Mouse (Mus musculus): ENCODE results near the gene Olfr688. TPM values are rescaled to one million over a fixed set of nuclear protein-coding genes. Genes with fewer than 3 reads are reported as not detected.

Olfr688 gene
- total and polyA plus RNA-seq, 2 experiments from 2014 or later = not detected

GRCm38 (mm10) chr7:105334004-105334403, 46.1 kb downstream of the Olfr688 start, which contains the start of gene Olfr690:
Gene Olfr690 (minus strand): TSS chr7:105334104.
- DNase-seq (no peak), ATAC-seq (no peak)
- Histone ChIP-seq H3K27ac (ENCODE audit: low read depth, low read length) (no peak within 1 kb of the TSS), H3K4me3 (ENCODE audit: low read depth, low read length) (no peak within 1 kb of the TSS), H3K9me3 (ENCODE audit: low read length) (no peaks in the 10 kb centered on the region), H3K9ac (no peak within 1 kb of the TSS), H3K27me3 (ENCODE audit: insufficient read depth, low read length) (no peaks in the 10 kb centered on the region), H3K36me3 (ENCODE audit: insufficient read depth) (no peaks in the 10 kb centered on the region), H3K4me1 (ENCODE audit: insufficient read depth) (no peaks in the 10 kb centered on the region), H3K4me2 (ENCODE audit: low read depth) (no peak within 1 kb of the TSS)
- no peak for TF ChIP-seq CTCF (IDR thresholded peaks at IDR 0.05; ENCODE audit: low read depth)
- 97% methylated on average over 1 of the region's 1 CpGs for WGBS

Other genes starting within 250 kb of the Olfr688 start
- not detected in 2 replicates for gene Olfr677, start 236.7 kb upstream of the Olfr688 start, total RNA-seq (2014; rRNA removed)
- not detected in 2 replicates for gene Olfr677, start 236.7 kb upstream of the Olfr688 start, polyA plus RNA-seq (2015; fragmentation: Nextera tagmentation; extraction: Ambion mirVana)
- gene Olfr678, start 223.6 kb upstream of the Olfr688 start, total RNA-seq (2014; rRNA removed) = not detected in 2 replicates
- not detected in 2 replicates for gene Olfr678, start 223.6 kb upstream of the Olfr688 start, polyA plus RNA-seq (2015; fragmentation: Nextera tagmentation; extraction: Ambion mirVana)
- gene Olfr679, start 206.9 kb upstream of the Olfr688 start, total RNA-seq (2014; rRNA removed) = not detected in 2 replicates
- gene Olfr679, start 206.9 kb upstream of the Olfr688 start, polyA plus RNA-seq (2015; fragmentation: Nextera tagmentation; extraction: Ambion mirVana) = not detected in 2 replicates
- not detected in 2 replicates for gene Olfr680-ps1, start 195.3 kb upstream of the Olfr688 start, total RNA-seq (2014; rRNA removed)
- gene Olfr680-ps1, start 195.3 kb upstream of the Olfr688 start, polyA plus RNA-seq (2015; fragmentation: Nextera tagmentation; extraction: Ambion mirVana) = not detected in 2 replicates
- gene Olfr681, start 171.3 kb upstream of the Olfr688 start, total RNA-seq (2014; rRNA removed) = not detected in 2 replicates
- gene Olfr681, start 171.3 kb upstream of the Olfr688 start, polyA plus RNA-seq (2015; fragmentation: Nextera tagmentation; extraction: Ambion mirVana) = not detected in 2 replicates
- not detected in 2 replicates for gene Olfr683, start 141.1 kb upstream of the Olfr688 start, total RNA-seq (2014; rRNA removed)
- gene Olfr683, start 141.1 kb upstream of the Olfr688 start, polyA plus RNA-seq (2015; fragmentation: Nextera tagmentation; extraction: Ambion mirVana) = not detected in 2 replicates
- not detected in 2 replicates for gene Olfr684, start 124.4 kb upstream of the Olfr688 start, total RNA-seq (2014; rRNA removed)
- not detected in 2 replicates for gene Olfr684, start 124.4 kb upstream of the Olfr688 start, polyA plus RNA-seq (2015; fragmentation: Nextera tagmentation; extraction: Ambion mirVana)
- not detected in 2 replicates for gene Olfr685, start 102.1 kb upstream of the Olfr688 start, total RNA-seq (2014; rRNA removed)
- gene Olfr685, start 102.1 kb upstream of the Olfr688 start, polyA plus RNA-seq (2015; fragmentation: Nextera tagmentation; extraction: Ambion mirVana) = not detected in 2 replicates
- not detected in 2 replicates for gene Olfr686, start 80.6 kb upstream of the Olfr688 start, total RNA-seq (2014; rRNA removed)
- gene Olfr686, start 80.6 kb upstream of the Olfr688 start, polyA plus RNA-seq (2015; fragmentation: Nextera tagmentation; extraction: Ambion mirVana) = not detected in 2 replicates
- gene Olfr689, start 23.1 kb downstream of the Olfr688 start, total RNA-seq (2014; rRNA removed) = not detected in 2 replicates
- gene Olfr689, start 23.1 kb downstream of the Olfr688 start, polyA plus RNA-seq (2015; fragmentation: Nextera tagmentation; extraction: Ambion mirVana) = not detected in 2 replicates
- gene Olfr690, start 46.0 kb downstream of the Olfr688 start, total RNA-seq (2014; rRNA removed) = 0.10 TPM in 1 of 2 replicates, not detected in the other
- gene Olfr690, start 46.0 kb downstream of the Olfr688 start, polyA plus RNA-seq (2015; fragmentation: Nextera tagmentation; extraction: Ambion mirVana) = not detected in 2 replicates
- not detected in 2 replicates for gene Olfr691, start 54.2 kb downstream of the Olfr688 start, total RNA-seq (2014; rRNA removed)
- not detected in 2 replicates for gene Olfr691, start 54.2 kb downstream of the Olfr688 start, polyA plus RNA-seq (2015; fragmentation: Nextera tagmentation; extraction: Ambion mirVana)
- gene Olfr692, start 80.1 kb downstream of the Olfr688 start, total RNA-seq (2014; rRNA removed) = not detected in 2 replicates
- gene Olfr692, start 80.1 kb downstream of the Olfr688 start, polyA plus RNA-seq (2015; fragmentation: Nextera tagmentation; extraction: Ambion mirVana) = not detected in 2 replicates
- gene Gm5901, start 86.9 kb downstream of the Olfr688 start, total RNA-seq (2014; rRNA removed) = not detected in 2 replicates
- not detected in 2 replicates for gene Gm5901, start 86.9 kb downstream of the Olfr688 start, polyA plus RNA-seq (2015; fragmentation: Nextera tagmentation; extraction: Ambion mirVana)
- 28.0 and 42.1 TPM in 2 replicates for gene Fam160a2, start 112.0 kb downstream of the Olfr688 start, total RNA-seq (2014; rRNA removed)
- gene Fam160a2, start 112.0 kb downstream of the Olfr688 start, polyA plus RNA-seq (2015; fragmentation: Nextera tagmentation; extraction: Ambion mirVana) = 27.7 and 36.9 TPM in 2 replicates
- 0.29 and 0.38 TPM in 2 replicates for gene Cnga4, start 116.5 kb downstream of the Olfr688 start, total RNA-seq (2014; rRNA removed)
- 0.10 and 0.18 TPM in 2 replicates for gene Cnga4, start 116.5 kb downstream of the Olfr688 start, polyA plus RNA-seq (2015; fragmentation: Nextera tagmentation; extraction: Ambion mirVana)
- gene Cckbr, start 137.6 kb downstream of the Olfr688 start, total RNA-seq (2014; rRNA removed) = 3.5 and 6.2 TPM in 2 replicates
- gene Cckbr, start 137.6 kb downstream of the Olfr688 start, polyA plus RNA-seq (2015; fragmentation: Nextera tagmentation; extraction: Ambion mirVana) = 3.2 and 5.1 TPM in 2 replicates
- 28.6 and 30.9 TPM in 2 replicates for gene Cavin3, start 194.2 kb downstream of the Olfr688 start, total RNA-seq (2014; rRNA removed)
- 31.7 and 33.5 TPM in 2 replicates for gene Cavin3, start 194.2 kb downstream of the Olfr688 start, polyA plus RNA-seq (2015; fragmentation: Nextera tagmentation; extraction: Ambion mirVana)